Mouse (Mus musculus) myocyte (in vitro differentiated cells): ENCODE measurements around the gene Fam222a.

Source experiments
- CEBPB ChIP-seq: IDR thresholded peaks from 2 replicates; pipeline ENCODE4 v1.6.1; 2011; ENCODE audit warnings: mild to moderate bottlenecking, moderate library complexity; ENCODE audit not compliant: poor library complexity, insufficient read depth, severe bottlenecking
- E2F4 ChIP-seq: IDR thresholded peaks from one replicate; pipeline ENCODE4 v1.6.1; 2011; ENCODE audit warnings: mild to moderate bottlenecking, control low read depth, moderate library complexity; ENCODE audit not compliant: insufficient read depth
- MAX ChIP-seq: IDR thresholded peaks from one replicate; pipeline ENCODE4 v1.6.1; 2011; ENCODE audit warnings: low read depth, mild to moderate bottlenecking, control low read depth
- POLR2A ChIP-seq: IDR thresholded peaks from one replicate; pipeline ENCODE4 v1.6.1; 2011; ENCODE audit warnings: low read depth, mild to moderate bottlenecking, control low read depth, moderate library complexity; ENCODE audit not compliant: insufficient read length
- POLR2AphosphoS2 ChIP-seq: IDR thresholded peaks from one replicate; pipeline ENCODE4 v1.6.1; 2011; ENCODE audit warnings: low read depth, control low read depth; ENCODE audit not compliant: insufficient read length
- REST ChIP-seq: IDR thresholded peaks from one replicate; pipeline ENCODE4 v1.6.1; 2011; ENCODE audit warnings: mild to moderate bottlenecking, control low read depth, moderate library complexity; ENCODE audit not compliant: insufficient read depth, insufficient read length
- USF1 ChIP-seq: IDR thresholded peaks from one replicate; pipeline ENCODE4 v1.6.1; 2011; ENCODE audit warnings: low read depth, mild to moderate bottlenecking, control low read depth, moderate library complexity

DNA sequence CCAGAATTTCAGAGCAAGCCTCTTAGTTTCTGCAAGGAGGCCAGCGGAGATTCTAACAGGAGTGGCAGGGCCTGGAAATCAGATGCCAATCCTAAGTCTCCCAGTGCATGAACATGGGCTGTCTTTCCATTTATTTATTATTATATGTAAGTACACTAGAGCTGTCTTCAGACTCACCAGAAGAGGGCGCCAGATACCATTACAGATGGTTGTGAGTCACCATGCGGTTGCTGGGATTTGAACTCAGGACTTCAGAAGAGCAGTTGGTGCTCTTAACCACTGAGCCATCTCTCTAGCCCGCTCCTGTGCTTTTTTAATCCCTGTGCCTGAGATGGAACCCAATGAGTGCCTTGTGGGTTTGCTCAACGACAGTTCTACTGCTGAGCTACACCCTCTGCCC, 36.2 kb downstream of the Fam222a start:
- TF ChIP-seq POLR2A (no peak), USF1 (no peak), MAX (no peak), CEBPB (no peak), REST (no peak), E2F4 (no peak), POLR2AphosphoS2 (no peak)
